Mouse (Mus musculus) layer of hippocampus, adult 6 months (tissue): ENCODE data around the gene Bnip2. TPM values are rescaled to one million over a fixed set of nuclear protein-coding genes. Genes with fewer than 3 reads are reported as not detected.

ENCODE experiments used
- long read RNA-seq, 2 experiments: library from polyadenylated mRNA; unstranded; transcript quantifications; one replicate each; pipeline ENCODE4 v2.0.0; 2019 to 2020
- polyA plus RNA-seq: library from polyadenylated mRNA; unstranded; fragments of <200 nt; fragmentation: Nextera tagmentation; gene quantifications from 2 replicates; pipeline ENCODE4 v1.2.3, GENCODE M21; 2021

Bnip2 gene
- polyA plus RNA-seq, result 28.7 and 32.7 TPM in 2 replicates
- long read RNA-seq, experiment 1, transcript Bnip2-201 (11 exons, 2,464 nt), result major isoform, 34 of 67 reads
- long read RNA-seq, experiment 1, transcript Bnip2-202 (10 exons, 2,328 nt), result minor isoform, 20 of 67 reads
- long read RNA-seq, experiment 1, transcript Bnip2-203 (9 exons, 1,465 nt), result minor isoform, 6 of 67 reads
- long read RNA-seq, experiment 1, partial matches to known transcripts, result 2 of 67 reads
- long read RNA-seq, experiment 1, other reads (novel, unspliced or antisense), result 5 of 67 reads
- long read RNA-seq, experiment 2, transcript Bnip2-202 (10 exons, 2,328 nt), result minor isoform, 46 of 154 reads
- long read RNA-seq, experiment 2, transcript Bnip2-201 (11 exons, 2,464 nt), result major isoform, 75 of 154 reads
- long read RNA-seq, experiment 2, partial matches to known transcripts, result 2 of 154 reads
- long read RNA-seq, experiment 2, other reads (novel, unspliced or antisense), result 30 of 154 reads

DNA sequence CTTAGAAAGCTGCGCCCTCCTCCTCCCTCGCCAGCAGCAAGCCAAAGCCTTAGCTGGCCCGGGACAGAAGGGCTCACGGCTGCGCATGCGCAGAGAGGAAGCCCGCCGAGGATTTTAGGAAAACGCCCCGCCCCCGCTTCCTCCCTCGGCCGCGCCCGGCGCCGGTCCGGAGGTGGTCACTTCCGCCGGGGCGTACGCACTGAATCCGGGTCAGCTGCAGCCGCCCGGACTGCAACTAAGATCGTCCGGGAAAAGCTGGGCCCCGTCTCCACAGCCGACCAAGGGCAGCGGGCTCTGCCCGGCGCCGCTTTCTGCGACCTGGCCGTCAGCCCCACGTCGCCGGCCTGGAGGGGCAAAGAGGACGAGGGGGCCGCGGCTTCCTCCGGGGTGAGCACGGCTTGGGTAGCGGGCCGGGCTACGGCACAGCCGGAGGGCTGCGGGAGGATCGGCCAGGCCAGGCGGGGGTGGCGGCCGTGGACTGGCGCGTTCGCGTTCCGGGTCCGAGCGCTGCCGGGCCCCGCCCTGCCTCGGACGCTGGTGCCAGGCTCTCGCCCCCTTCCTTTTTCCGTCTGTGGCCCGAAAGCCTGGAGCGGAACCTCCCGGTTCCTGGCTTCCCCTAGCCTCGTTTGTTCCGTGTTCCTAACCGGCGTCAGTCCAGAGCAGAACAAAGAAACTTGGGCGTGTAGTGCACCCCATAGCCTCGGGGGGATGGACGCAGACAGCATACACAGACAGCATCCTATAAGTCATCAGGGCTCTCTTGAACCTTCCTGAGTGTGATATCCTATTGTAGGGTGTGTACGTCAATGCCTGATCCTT, at the start of gene Bnip2:
Bnip2 (plus strand) TSS at position 164 of the 819 bp plus-strand sequence.

DNA sequence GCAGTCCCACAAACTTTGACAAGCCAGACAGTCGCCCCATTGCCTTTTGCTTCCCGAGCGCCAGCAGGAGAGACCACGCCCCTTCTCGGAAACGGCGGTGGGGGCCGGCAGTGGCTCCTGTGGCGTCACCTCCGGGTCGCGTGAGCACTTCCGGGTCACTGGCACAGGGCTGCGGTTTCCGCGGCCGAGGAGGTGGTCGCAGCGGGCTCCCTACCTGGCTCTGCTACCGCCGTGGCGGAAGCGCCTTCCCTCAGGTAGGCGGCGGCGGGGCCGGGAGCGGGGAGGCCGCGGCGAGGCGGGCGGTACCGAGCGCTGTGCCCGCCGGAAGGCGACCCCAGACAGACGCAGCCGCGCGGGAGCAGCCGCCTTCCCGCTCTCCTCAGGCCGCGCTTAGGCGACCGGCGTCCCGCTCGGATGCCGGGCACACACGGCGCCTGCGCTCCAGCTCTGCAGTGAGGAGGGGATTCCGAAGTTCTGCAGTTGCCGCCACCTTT, 23.2 kb downstream of the Bnip2 start, which contains the start of gene Gtf2a2:
Gtf2a2 (plus strand) TSS at position 143 of the 494 bp plus-strand sequence.

DNA sequence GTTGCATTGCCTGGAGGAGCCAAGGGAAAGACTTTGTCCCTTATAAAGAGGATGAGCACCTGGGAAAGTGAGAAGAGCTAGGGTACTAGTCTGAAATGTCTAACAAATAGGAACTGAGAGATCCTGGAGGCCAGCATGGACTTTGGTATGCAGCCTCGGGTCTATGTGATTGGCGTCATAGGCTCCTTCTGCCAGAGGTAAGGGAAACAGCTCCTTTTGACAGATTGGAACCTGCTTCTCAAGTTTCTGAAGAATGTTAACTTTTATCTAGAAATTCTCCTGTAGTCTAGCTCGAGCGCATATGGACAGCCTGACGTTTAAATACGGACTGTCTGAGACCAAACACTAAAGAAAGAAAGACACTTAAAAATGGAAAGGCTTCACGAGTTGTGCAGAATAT, 48.7 kb downstream of the Bnip2 start, which contains the start of gene Gcnt3:
Gcnt3 (minus strand) TSS at position 101 of the 400 bp plus-strand sequence.

Other genes starting within 250 kb of the Bnip2 start
- not detected in 2 replicates for gene Foxb1, start 228.5 kb upstream of the Bnip2 start, polyA plus RNA-seq
- gene Gtf2a2, start 23.1 kb downstream of the Bnip2 start, polyA plus RNA-seq, result 62.7 and 63.2 TPM in 2 replicates
- gene Gcnt3, start 48.6 kb downstream of the Bnip2 start, polyA plus RNA-seq, result not detected in 2 replicates
- gene Fam81a, start 153.1 kb downstream of the Bnip2 start, polyA plus RNA-seq, result 131 and 187 TPM in 2 replicates
- gene Myo1e, start 217.9 kb downstream of the Bnip2 start, polyA plus RNA-seq, result 3.9 and 4.4 TPM in 2 replicates